Mouse (Mus musculus): Measurements from ENCODE around the gene Atp1a2. TPM values are rescaled to one million over a fixed set of nuclear protein-coding genes. Genes with fewer than 3 reads are reported as not detected.

The Atp1a2 gene
- polyA plus RNA-seq, 1 experiment from 2014 or later, result 2.6 TPM

DNA sequence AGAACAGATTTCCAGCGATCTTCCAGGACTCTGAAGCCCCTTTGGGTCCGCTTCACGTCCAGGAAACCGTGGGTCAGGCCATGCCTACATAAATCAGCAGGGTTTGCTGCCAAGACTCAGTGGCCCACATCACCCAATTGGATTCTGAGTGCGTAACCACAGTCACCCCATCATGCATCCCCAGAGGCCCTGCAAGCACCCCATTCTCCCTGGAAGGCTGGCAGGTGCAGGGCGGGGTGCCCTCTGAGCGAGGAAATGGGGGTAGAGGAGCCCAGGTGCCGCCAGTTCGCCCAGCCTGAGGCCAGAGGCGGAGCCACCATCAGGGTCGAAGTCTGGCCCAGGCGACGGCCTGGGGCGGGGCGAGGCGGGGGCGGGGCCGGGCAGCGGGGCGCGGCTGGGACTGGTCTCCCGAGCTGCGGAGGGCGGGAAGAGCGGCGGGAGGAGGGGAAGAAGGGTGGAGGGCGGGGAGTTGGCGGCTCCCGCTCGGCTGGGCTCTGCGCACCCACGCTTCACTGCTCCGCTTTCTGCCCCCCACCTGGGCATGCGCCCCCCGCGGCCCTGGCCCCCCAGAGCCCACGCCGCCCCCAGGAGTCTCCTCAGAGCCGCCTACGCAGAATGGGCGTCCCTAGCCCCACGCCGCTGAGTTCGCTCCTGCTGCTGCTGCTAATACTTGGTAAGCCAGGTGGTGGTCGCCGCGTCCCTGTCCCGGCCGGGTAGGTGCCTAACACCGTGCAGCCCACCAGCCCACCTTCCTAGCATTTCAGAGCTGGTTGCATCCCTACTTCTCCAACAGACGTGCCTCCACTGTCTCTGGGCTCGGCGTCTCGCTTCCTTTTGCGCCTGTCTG lies 14.3 kb upstream of the Atp1a2 start:
- H3K4me2 ChIP-seq (replicated peaks; ENCODE audit: low read depth, low read length), result peak overlapping the region; percentile 82
- H3K36me3 ChIP-seq (ENCODE audit: control insufficient read depth, insufficient read depth, low read length), result no peaks in the 10 kb centered on the region
- peak overlapping the region; percentile 73 for H3K9ac ChIP-seq (ENCODE audit: low read depth, low read length)
- WGBS, result under 1% methylated on average over 39 of the region's 55 CpGs
- no peaks in the 10 kb centered on the region for H3K9me3 ChIP-seq (ENCODE audit: control insufficient read depth, low read length)
- DNase-seq (ENCODE audit: low spot score), result peak; percentile 91
- H3K27ac ChIP-seq (ENCODE audit: low read depth, low read length), result peak overlapping the region; percentile 72
- peaks cover 10% of the 10 kb centered on the region for H3K4me1 ChIP-seq (replicated peaks; ENCODE audit: control insufficient read depth, insufficient read depth, low read length)
- no peaks in the 10 kb centered on the region for H3K27me3 ChIP-seq (ENCODE audit: control insufficient read depth, insufficient read depth, low read length)
- peak overlapping the region; percentile 75 for H3K4me3 ChIP-seq (ENCODE audit: low read depth, low read length)
- ATAC-seq (ENCODE audit: low FRiP score), result peak; percentile 68

DNA sequence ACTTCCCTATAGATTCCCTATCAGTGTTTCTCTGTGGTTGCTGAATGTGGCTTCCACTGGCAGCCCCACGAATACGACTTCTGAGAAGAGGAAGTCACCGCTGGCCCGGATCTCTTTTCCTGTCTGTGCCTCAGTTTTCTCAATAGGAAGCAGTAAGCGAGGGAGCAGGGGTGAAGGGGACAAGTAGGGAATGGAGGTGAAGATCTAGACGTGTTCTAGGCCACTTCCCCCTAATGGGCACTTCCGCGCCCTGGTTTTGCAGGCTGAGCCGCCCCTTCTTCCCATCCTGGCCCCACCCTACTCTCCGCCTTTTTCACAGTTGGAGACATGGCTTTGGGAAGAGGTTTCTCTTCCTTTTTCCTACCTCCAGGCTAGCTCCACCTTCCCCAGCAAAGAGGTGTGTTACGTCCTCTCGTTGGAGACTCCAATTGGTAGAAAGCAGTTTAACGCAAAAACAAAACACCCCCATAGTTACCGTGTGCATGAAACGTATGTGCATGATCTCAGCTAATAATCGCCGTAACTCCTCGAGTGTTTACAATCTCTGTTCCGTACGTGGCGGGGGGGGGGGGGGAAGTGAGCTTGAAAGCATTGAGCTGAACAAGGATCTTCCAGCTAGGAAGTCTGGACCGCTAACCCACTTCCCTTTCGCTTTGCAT lies 13.5 kb upstream of the Atp1a2 start:
- 7% methylated on average over 22 of the region's 23 CpGs for WGBS
- peak; percentile 51 for DNase-seq (ENCODE audit: low spot score)
- H3K9ac ChIP-seq (ENCODE audit: low read depth, low read length), result peak overlapping the region; percentile 73; the same call in 1 of the 2 replicates
- H3K4me2 ChIP-seq (replicated peaks; ENCODE audit: low read depth, low read length), result peak overlapping the region; percentile 82
- H3K27me3 ChIP-seq (ENCODE audit: control insufficient read depth, insufficient read depth, low read length), result no peaks in the 10 kb centered on the region
- no peaks in the 10 kb centered on the region for H3K9me3 ChIP-seq (ENCODE audit: control insufficient read depth, low read length)
- peak overlapping the region; percentile 75 for H3K4me3 ChIP-seq (ENCODE audit: low read depth, low read length)
- no peak for ATAC-seq (ENCODE audit: low FRiP score)
- peaks cover 10% of the 10 kb centered on the region for H3K4me1 ChIP-seq (replicated peaks; ENCODE audit: control insufficient read depth, insufficient read depth, low read length)
- no peaks in the 10 kb centered on the region for H3K36me3 ChIP-seq (ENCODE audit: control insufficient read depth, insufficient read depth, low read length)
- peak overlapping the region; percentile 72 for H3K27ac ChIP-seq (ENCODE audit: low read depth, low read length)

GRCm38 (mm10) chr1:172309699-172310398 lies 12.0 kb upstream of the Atp1a2 start:
- no peaks in the 10 kb centered on the region for H3K36me3 ChIP-seq (ENCODE audit: control insufficient read depth, insufficient read depth, low read length)
- peak overlapping the region; percentile 50 for H3K4me2 ChIP-seq (replicated peaks; ENCODE audit: low read depth, low read length)
- 6% methylated on average over 14 of the region's 14 CpGs for WGBS
- peak; percentile 99 for DNase-seq (ENCODE audit: low spot score)
- H3K27ac ChIP-seq (ENCODE audit: low read depth, low read length), result 0 out of 2 replicates have a peak overlapping the region, but pooled peaks have one; percentile 52
- no peaks in the 10 kb centered on the region for H3K9me3 ChIP-seq (ENCODE audit: control insufficient read depth, low read length)
- no peaks in the 10 kb centered on the region for H3K27me3 ChIP-seq (ENCODE audit: control insufficient read depth, insufficient read depth, low read length)
- peak overlapping the region; percentile 19; the same call in 1 of the 2 replicates for H3K4me3 ChIP-seq (ENCODE audit: low read depth, low read length)
- peaks cover 7% of the 10 kb centered on the region; the same call in 1 of the 2 replicates for H3K4me1 ChIP-seq (replicated peaks; ENCODE audit: control insufficient read depth, insufficient read depth, low read length)
- ATAC-seq (ENCODE audit: low FRiP score), result peak; percentile 61
- peak overlapping the region; percentile 24; the same call in 1 of the 2 replicates for H3K9ac ChIP-seq (ENCODE audit: low read depth, low read length)

DNA sequence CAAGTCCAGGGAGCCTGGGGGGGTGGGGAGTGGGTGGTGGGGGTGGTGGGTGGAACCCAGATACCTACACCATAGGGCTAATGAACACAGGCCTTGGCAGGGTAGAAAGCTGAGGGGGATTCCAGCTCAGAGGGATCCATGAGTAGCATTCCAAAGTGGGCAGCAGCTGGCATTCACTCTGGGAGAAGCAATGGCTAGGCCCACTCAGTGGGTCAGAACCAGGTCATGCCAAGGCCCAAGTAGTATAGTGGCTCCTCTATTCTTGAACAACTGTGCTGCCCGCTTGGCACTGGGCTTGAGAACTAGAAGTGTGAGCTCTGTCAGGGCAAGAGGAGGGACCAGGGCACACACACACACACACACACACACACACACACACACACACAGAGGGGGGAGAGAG lies 10.5 kb upstream of the Atp1a2 start:
- Histone ChIP-seq H3K4me3 (ENCODE audit: low read depth, low read length) (no peak overlapping the region), H3K36me3 (ENCODE audit: control insufficient read depth, insufficient read depth, low read length) (no peaks in the 10 kb centered on the region), H3K4me2 (replicated peaks; ENCODE audit: low read depth, low read length) (no peak overlapping the region), H3K27ac (ENCODE audit: low read depth, low read length) (0 out of 2 replicates have a peak overlapping the region, but pooled peaks have one; percentile 31), H3K4me1 (replicated peaks; ENCODE audit: control insufficient read depth, insufficient read depth, low read length) (peaks cover 7% of the 10 kb centered on the region; the same call in 1 of the 2 replicates), H3K9me3 (ENCODE audit: control insufficient read depth, low read length) (no peaks in the 10 kb centered on the region), H3K9ac (ENCODE audit: low read depth, low read length) (no peak overlapping the region), H3K27me3 (ENCODE audit: control insufficient read depth, insufficient read depth, low read length) (no peaks in the 10 kb centered on the region)
- no peak for DNase-seq (ENCODE audit: low spot score)
- WGBS, result 90% methylated on average over 1 of the region's 1 CpGs
- no peak for ATAC-seq (ENCODE audit: low FRiP score)

DNA sequence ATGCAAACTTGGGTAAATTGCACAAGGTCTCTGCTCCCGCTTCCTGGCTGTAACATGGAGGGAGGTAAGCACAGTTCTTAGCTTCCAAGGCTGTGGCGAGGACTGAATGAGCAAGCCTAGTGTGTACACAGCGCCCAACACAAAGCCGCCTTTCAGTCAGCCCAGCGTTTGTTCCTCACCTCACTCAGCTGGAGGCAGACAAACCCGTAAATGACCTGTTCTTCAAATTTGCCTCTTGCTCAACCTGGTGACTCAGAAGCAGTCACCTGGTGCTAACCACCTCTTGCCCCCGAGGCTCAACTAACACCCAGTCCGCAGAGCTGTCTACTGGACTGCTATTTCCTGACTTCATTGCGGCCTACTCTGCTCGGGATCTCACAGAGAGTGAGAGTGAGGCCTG lies 10.1 kb upstream of the Atp1a2 start:
- 61% methylated on average over 10 of the region's 10 CpGs for WGBS
- Histone ChIP-seq H3K9me3 (ENCODE audit: control insufficient read depth, low read length) (no peaks in the 10 kb centered on the region), H3K36me3 (ENCODE audit: control insufficient read depth, insufficient read depth, low read length) (no peaks in the 10 kb centered on the region), H3K4me2 (replicated peaks; ENCODE audit: low read depth, low read length) (no peak overlapping the region), H3K27me3 (ENCODE audit: control insufficient read depth, insufficient read depth, low read length) (no peaks in the 10 kb centered on the region), H3K27ac (ENCODE audit: low read depth, low read length) (0 out of 2 replicates have a peak overlapping the region, but pooled peaks have one; percentile 31), H3K4me1 (replicated peaks; ENCODE audit: control insufficient read depth, insufficient read depth, low read length) (peaks cover 10% of the 10 kb centered on the region; the same call in 1 of the 2 replicates), H3K9ac (ENCODE audit: low read depth, low read length) (no peak overlapping the region), H3K4me3 (ENCODE audit: low read depth, low read length) (no peak overlapping the region)
- ATAC-seq (ENCODE audit: low FRiP score), result no peak
- DNase-seq (ENCODE audit: low spot score), result no peak

- H3K9ac ChIP-seq (ENCODE audit: low read depth, low read length), result no peak overlapping the region
- no peak overlapping the region for H3K4me3 ChIP-seq (ENCODE audit: low read depth, low read length)
- no peaks in the 10 kb centered on the region for H3K27me3 ChIP-seq (ENCODE audit: control insufficient read depth, insufficient read depth, low read length)
- peaks cover 13% of the 10 kb centered on the region; the same call in 1 of the 2 replicates for H3K4me1 ChIP-seq (replicated peaks; ENCODE audit: control insufficient read depth, insufficient read depth, low read length)
- 84% methylated on average over 6 of the region's 6 CpGs for WGBS
- ATAC-seq (ENCODE audit: low FRiP score) (no peak), DNase-seq (ENCODE audit: low spot score) (no peak)
- H3K36me3 ChIP-seq (ENCODE audit: control insufficient read depth, insufficient read depth, low read length), result no peaks in the 10 kb centered on the region
- no peak overlapping the region for H3K4me2 ChIP-seq (replicated peaks; ENCODE audit: low read depth, low read length)
- no peak overlapping the region for H3K27ac ChIP-seq (ENCODE audit: low read depth, low read length)
- no peaks in the 10 kb centered on the region for H3K9me3 ChIP-seq (ENCODE audit: control insufficient read depth, low read length)
These were observed 9.0 kb upstream of the Atp1a2 start for GRCm38 (mm10) chr1:172306885-172307284.

DNA sequence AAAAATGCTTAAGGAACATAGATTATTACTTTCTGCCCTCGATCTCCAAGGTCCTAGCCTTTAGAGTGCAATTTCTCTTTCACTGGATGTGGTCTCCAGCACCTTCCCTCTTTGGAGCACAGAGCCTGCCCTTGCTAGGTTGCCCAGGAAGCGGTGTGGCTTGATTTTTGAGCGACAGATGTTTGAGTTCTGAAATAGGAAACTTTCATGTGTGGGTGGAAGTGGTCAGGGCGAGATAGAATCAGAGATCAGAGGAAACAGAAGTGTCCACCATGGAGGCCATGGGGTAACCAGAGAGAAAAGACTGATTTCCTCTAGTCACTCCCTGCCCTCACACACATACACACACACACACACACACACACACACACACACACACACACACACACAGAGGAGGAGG lies 8.3 kb upstream of the Atp1a2 start:
- H3K36me3 ChIP-seq (ENCODE audit: control insufficient read depth, insufficient read depth, low read length), result no peaks in the 10 kb centered on the region
- no peak overlapping the region for H3K4me3 ChIP-seq (ENCODE audit: low read depth, low read length)
- H3K4me1 ChIP-seq (replicated peaks; ENCODE audit: control insufficient read depth, insufficient read depth, low read length), result peaks cover 11% of the 10 kb centered on the region; the same call in 1 of the 2 replicates
- H3K4me2 ChIP-seq (replicated peaks; ENCODE audit: low read depth, low read length), result no peak overlapping the region
- no peaks in the 10 kb centered on the region for H3K27me3 ChIP-seq (ENCODE audit: control insufficient read depth, insufficient read depth, low read length)
- no peak overlapping the region for H3K9ac ChIP-seq (ENCODE audit: low read depth, low read length)
- no peaks in the 10 kb centered on the region for H3K9me3 ChIP-seq (ENCODE audit: control insufficient read depth, low read length)
- no peak for ATAC-seq (ENCODE audit: low FRiP score)
- WGBS, result 82% methylated on average over 4 of the region's 4 CpGs
- no peak for DNase-seq (ENCODE audit: low spot score)
- no peak overlapping the region for H3K27ac ChIP-seq (ENCODE audit: low read depth, low read length)

DNA sequence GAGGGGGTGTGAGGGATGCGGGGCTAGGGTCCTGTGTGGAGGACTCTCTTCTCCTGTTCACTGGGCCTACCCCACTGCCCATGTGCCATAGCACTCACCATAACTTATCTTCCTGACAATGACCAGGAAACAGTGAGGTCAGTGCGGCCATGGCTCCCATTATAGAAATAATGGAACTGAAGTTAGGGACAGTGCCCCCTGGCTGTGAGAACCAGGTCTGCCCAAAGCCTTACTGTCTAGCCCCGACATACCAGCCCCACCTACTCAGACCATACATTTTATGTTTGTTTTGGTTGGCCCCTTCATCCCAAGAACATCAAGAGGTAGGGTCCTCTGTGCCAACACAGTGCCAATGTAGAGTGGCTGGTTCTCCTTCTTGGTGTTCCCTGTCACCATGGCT lies 7.8 kb upstream of the Atp1a2 start:
- peaks cover 9% of the 10 kb centered on the region; the same call in 1 of the 2 replicates for H3K4me1 ChIP-seq (replicated peaks; ENCODE audit: control insufficient read depth, insufficient read depth, low read length)
- no peak for ATAC-seq (ENCODE audit: low FRiP score)
- H3K27ac ChIP-seq (ENCODE audit: low read depth, low read length), result no peak overlapping the region
- WGBS, result 82% methylated on average over 3 of the region's 3 CpGs
- no peaks in the 10 kb centered on the region for H3K36me3 ChIP-seq (ENCODE audit: control insufficient read depth, insufficient read depth, low read length)
- no peaks in the 10 kb centered on the region; the same call in 1 of the 2 replicates for H3K27me3 ChIP-seq (ENCODE audit: control insufficient read depth, insufficient read depth, low read length)
- H3K4me3 ChIP-seq (ENCODE audit: low read depth, low read length), result no peak overlapping the region
- no peak overlapping the region for H3K4me2 ChIP-seq (replicated peaks; ENCODE audit: low read depth, low read length)
- no peaks in the 10 kb centered on the region for H3K9me3 ChIP-seq (ENCODE audit: control insufficient read depth, low read length)
- no peak for DNase-seq (ENCODE audit: low spot score)
- no peak overlapping the region for H3K9ac ChIP-seq (ENCODE audit: low read depth, low read length)

Measured in hindbrain, embryonic 11.5 days (tissue).